Mouse (Mus musculus) CD4-positive naive resting alpha-beta T cell, adult 57 days (primary cell): ENCODE data around the gene Tubg2. TPM values are rescaled to one million over a fixed set of nuclear protein-coding genes. Genes with fewer than 3 reads are reported as not detected.

Source experiments
- total RNA-seq: library from RNA; stranded (reverse); gene quantifications from one replicate; pipeline ENCODE4 v1.2.4, GENCODE M21; 2023

The Tubg2 gene
- 0.98 TPM for total RNA-seq

GRCm38 (mm10) chr11:101155728-101156371, at the start of gene Tubg2:
Gene Tubg2, plus strand, starts transcription at chr11:101155907.

GRCm38 (mm10) chr11:101119761-101120544, 35.8 kb upstream of the Tubg2 start, which contains the start of the genes Retreg3 and Tubg1:
Gene Retreg3, minus strand, starts transcription at chr11:101119893.
Gene Tubg1, plus strand, starts transcription at chr11:101119938.

DNA sequence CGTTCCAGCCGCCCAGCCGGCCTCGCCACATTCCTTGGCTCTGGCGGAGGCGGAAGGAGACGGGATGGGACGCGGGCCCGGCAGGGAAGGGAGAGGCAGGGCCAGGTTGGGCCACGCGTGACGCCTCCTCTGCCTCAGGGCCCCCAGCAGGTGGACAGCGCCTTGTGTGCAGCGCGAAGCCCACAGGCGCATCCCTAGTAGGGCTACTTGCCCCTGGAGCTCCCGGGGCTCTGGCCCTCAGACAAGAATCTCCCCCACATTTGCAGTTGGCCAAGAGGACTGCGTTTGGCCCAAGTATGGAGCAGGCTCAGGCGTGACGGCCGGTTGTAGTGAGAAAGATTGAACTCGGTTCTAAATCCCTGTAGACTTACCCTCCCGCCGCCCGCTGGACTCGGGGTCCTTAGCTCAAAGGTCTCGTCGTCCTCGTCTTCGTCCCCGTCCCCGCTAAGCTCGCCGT, 14.7 kb downstream of the Tubg2 start, which contains the start of gene Cntnap1:
Cntnap1 (plus strand) TSS at position 170 of the 457 bp plus-strand sequence.

GRCm38 (mm10) chr11:101170811-101171610, 15.3 kb downstream of the Tubg2 start, which contains the start of gene Plekhh3:
Gene Plekhh3, minus strand, starts transcription at chr11:101171351.

DNA sequence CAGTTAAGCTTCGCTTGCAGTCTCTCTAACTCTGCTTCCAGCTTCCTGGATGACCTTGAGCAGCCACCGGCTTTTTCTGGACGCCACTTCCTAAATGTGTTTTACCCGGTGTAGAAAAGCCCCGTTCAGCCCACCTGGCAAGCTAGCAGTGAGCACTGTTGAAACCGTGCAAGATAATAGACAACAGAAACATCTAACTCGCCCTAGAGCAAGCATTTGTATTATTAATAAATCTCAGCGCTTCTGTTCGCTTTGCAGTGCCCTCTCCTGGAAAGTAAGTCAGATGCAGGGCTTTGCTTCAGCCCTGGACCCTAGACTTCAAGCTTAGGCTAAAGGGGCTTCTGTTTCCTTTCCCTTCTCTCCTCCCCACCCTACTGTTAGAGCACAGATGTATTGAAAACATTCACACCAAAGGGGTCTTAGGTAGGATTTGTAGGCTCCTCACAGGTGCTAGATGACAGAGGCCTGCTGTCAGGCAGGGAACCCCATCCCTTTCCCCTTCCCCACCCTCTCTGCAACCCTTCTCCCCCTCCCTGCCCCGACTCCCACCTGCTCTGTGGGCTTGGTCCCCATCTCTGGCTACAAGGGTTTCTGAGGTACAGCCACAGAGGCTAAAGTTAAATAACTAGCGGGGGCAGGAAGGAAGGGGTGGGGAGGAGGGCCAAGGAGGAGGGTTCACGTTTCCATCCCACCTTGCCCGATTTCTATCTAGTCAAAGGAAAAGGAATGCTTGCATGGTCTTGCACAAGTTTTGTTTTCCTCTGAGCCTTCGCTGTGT, 19.3 kb downstream of the Tubg2 start, which contains the start of gene Ccr10:
Ccr10 (minus strand) TSS at position 593 of the 778 bp plus-strand sequence.

Other genes with a start within 250 kb of the Tubg2 start
- 293 TPM for gene Stat3, start 216.4 kb upstream of the Tubg2 start, total RNA-seq
- 4.1 TPM for gene Cavin1, start 185.0 kb upstream of the Tubg2 start, total RNA-seq
- gene Atp6v0a1, start 146.5 kb upstream of the Tubg2 start, total RNA-seq = 4.4 TPM
- 9.6 TPM for gene Naglu, start 85.9 kb upstream of the Tubg2 start, total RNA-seq
- 2.8 TPM for gene Hsd17b1, start 77.5 kb upstream of the Tubg2 start, total RNA-seq
- gene Coasy, start 73.3 kb upstream of the Tubg2 start, total RNA-seq = 11.5 TPM
- 47.4 TPM for gene Mlx, start 68.6 kb upstream of the Tubg2 start, total RNA-seq
- gene Psmc3ip, start 60.5 kb upstream of the Tubg2 start, total RNA-seq = 3.9 TPM
- 86.7 TPM for gene Retreg3, start 36.0 kb upstream of the Tubg2 start, total RNA-seq
- 15.4 TPM for gene Tubg1, start 36.0 kb upstream of the Tubg2 start, total RNA-seq
- gene Cntnap1, start 14.6 kb downstream of the Tubg2 start, total RNA-seq = 0.38 TPM
- 0.56 TPM for gene Plekhh3, start 15.4 kb downstream of the Tubg2 start, total RNA-seq
- gene Ccr10, start 19.5 kb downstream of the Tubg2 start, total RNA-seq = not detected
- gene Ezh1, start 70.6 kb downstream of the Tubg2 start, total RNA-seq = 91.5 TPM
- 0.92 TPM for gene Ramp2, start 90.1 kb downstream of the Tubg2 start, total RNA-seq
- 65.9 TPM for gene Vps25, start 97.8 kb downstream of the Tubg2 start, total RNA-seq
- 2.5 TPM for gene Wnk4, start 104.7 kb downstream of the Tubg2 start, total RNA-seq
- not detected for gene Cntd1, start 123.1 kb downstream of the Tubg2 start, total RNA-seq
- gene Coa3, start 123.2 kb downstream of the Tubg2 start, total RNA-seq = 26.4 TPM
- gene Becn1, start 146.4 kb downstream of the Tubg2 start, total RNA-seq = 187 TPM
- gene Psme3, start 160.3 kb downstream of the Tubg2 start, total RNA-seq = 128 TPM
- gene Aoc2, start 169.2 kb downstream of the Tubg2 start, total RNA-seq = 22.4 TPM
- 0.68 TPM for gene Aoc3, start 174.7 kb downstream of the Tubg2 start, total RNA-seq
- gene G6pc, start 211.7 kb downstream of the Tubg2 start, total RNA-seq = not detected